ENCODE assay signal across 34 mouse cellular contexts in the genomic region with DNA sequence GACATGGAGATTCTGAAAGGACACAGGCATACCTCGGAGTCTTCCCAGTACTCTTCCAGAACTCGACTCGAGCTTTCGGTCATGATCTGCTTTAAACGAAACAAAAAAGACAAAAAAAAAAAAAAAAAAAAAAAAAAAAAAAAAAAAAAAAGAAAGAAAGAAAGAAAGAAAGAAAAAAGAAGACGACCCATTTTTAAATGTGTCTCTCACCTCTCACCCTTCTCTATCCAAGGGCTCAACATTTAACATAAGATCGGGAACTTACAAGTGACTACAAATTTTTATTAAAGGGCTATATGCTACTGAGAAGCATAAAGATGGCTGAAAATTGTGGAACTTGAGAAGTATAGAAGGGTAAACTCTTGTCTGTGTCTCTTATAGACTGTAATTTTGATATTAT.
"Had no signal": no experiment of that assay in that cellular context is flagged by ENCODE, and none has a peak within 500 bp of the region (broad histone marks: within the 10 kb centered on the region; RNA-seq: fewer than 3 reads in every experiment).

No protein-coding gene starts in this region.

- H3K9ac ChIP-seq: heart, embryonic 13.5 days; heart, embryonic 15.5 days; hindbrain, embryonic 12.5 days; hindbrain, embryonic 13.5 days; hindbrain, embryonic 14.5 days; hindbrain, embryonic 15.5 days; intestine, embryonic 15.5 days; kidney, embryonic 15.5 days had no signal

- H3K27ac ChIP-seq: heart, embryonic 10.5 days; heart, embryonic 13.5 days; heart, embryonic 15.5 days; hindbrain, embryonic 10.5 days; hindbrain, embryonic 12.5 days; hindbrain, embryonic 13.5 days; hindbrain, embryonic 14.5 days; hindbrain, embryonic 15.5 days; hindbrain, postnatal 0 days; intestine, embryonic 15.5 days; kidney, embryonic 15.5 days; kidney, postnatal 0 days; layer of hippocampus, adult 2 months had no signal

- H3K9me3 ChIP-seq: heart, embryonic 10.5 days; heart, embryonic 13.5 days; heart, embryonic 15.5 days; hindbrain, embryonic 10.5 days; hindbrain, embryonic 12.5 days; hindbrain, embryonic 13.5 days; hindbrain, embryonic 15.5 days; intestine, embryonic 15.5 days; kidney, embryonic 15.5 days had no signal

- ATAC-seq: hindbrain, embryonic 16.5 days; hindbrain, postnatal 0 days; inflammation-experienced regulatory T-cells, adult 6 months; intestine, embryonic 15.5 days; intestine, embryonic 16.5 days; intestine, postnatal 0 days had no signal

- H3K27me3 ChIP-seq: heart, embryonic 13.5 days; heart, embryonic 15.5 days; hindbrain, embryonic 12.5 days; hindbrain, embryonic 13.5 days; hindbrain, embryonic 15.5 days; intestine, embryonic 15.5 days; kidney, embryonic 15.5 days had no signal

- DNase-seq: heart, postnatal 10 days; heart, postnatal 14 days; heart, postnatal 36 days; heart, postnatal 4 days; kidney, adult 11 months; kidney, adult 18-20 months; kidney, adult 2 months; kidney, adult 8-10 months; kidney, adult 9 months; kidney, postnatal 10 days; kidney, postnatal 14 days; kidney, postnatal 25 days; kidney, postnatal 36 days; kidney, postnatal 4 days; layer of hippocampus, adult 9-11 months; layer of hippocampus, postnatal 36 days had no signal

- H3K4me2 ChIP-seq: heart, embryonic 11.5 days; heart, embryonic 15.5 days; hindbrain, embryonic 12.5 days; hindbrain, embryonic 13.5 days; hindbrain, embryonic 14.5 days; hindbrain, embryonic 15.5 days; intestine, embryonic 15.5 days; kidney, embryonic 15.5 days had no signal

- H3K4me1 ChIP-seq: heart, embryonic 10.5 days; heart, embryonic 15.5 days; hindbrain, embryonic 10.5 days; hindbrain, embryonic 12.5 days; hindbrain, embryonic 13.5 days; hindbrain, embryonic 15.5 days; intestine, embryonic 15.5 days; kidney, embryonic 15.5 days had no signal

- H3K36me3 ChIP-seq: hindbrain, embryonic 10.5 days; hindbrain, embryonic 12.5 days; intestine, embryonic 15.5 days; kidney, embryonic 15.5 days had no signal

- H3K4me3 ChIP-seq: heart, embryonic 10.5 days; heart, embryonic 13.5 days; heart, embryonic 15.5 days; hindbrain, embryonic 10.5 days; hindbrain, embryonic 12.5 days; hindbrain, embryonic 13.5 days; hindbrain, embryonic 15.5 days; intestine, embryonic 15.5 days; kidney, embryonic 15.5 days; layer of hippocampus, adult 2 months had no signal
